In the genomic region with DNA sequence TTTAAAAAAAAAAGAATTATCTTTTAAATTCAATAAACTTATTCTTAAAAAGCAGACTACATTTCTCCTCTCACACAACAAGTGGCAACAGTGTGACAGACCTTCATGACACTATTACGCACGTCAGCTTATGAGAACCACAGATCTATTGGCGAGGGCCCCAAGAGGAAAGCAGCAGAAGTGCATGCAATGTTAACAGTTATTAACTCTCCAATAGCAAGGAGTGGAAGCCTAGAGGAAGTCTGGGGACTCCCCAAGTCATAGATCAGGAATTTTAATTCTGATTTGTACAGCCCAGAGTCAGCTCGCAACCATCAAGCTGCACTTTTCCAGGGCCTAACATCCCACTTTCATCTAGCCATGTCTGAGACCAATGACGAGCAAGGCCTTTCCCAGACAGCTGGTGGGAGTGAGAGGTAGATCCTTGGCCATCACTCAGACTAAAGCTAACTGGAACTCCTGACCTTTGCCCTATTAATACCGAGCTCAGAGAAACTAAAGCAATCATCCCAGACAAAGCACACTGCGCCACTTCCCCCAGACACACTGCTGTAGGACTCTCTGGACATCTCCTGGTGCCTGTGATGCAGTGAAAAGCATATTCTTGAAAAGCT, we compare ENCODE assay signal across 15 mouse cellular contexts. TPM values are rescaled to one million over a fixed set of nuclear protein-coding genes. Genes with fewer than 3 reads are reported as not detected.
A peak's percentile ranks its signal among the peaks of the same experiment; 100 is the strongest.
DNase-seq lines count a peak whose midpoint lies in the region; ATAC-seq and TF ChIP-seq lines count a peak whose summit lies in the region.
"Had no signal": no experiment of that assay in that cellular context is flagged by ENCODE, and none has a peak within 500 bp of the region (broad histone marks: within the 10 kb centered on the region; RNA-seq: fewer than 3 reads in every experiment).

No protein-coding gene starts in this region.

- no peak overlapping the region for H3K9ac ChIP-seq in hindbrain, postnatal 0 days (replicated peaks; ENCODE audit: low read length)
- no peak overlapping the region for H3K9ac ChIP-seq in hindbrain, embryonic 13.5 days
- H3K9ac ChIP-seq in midbrain, embryonic 13.5 days (replicated peaks), result no peak overlapping the region
- no peak overlapping the region for H3K9ac ChIP-seq in hindbrain, embryonic 16.5 days (ENCODE audit: low read depth, low read length)
- H3K9ac ChIP-seq: liver, embryonic 13.5 days had no signal

- peak; percentile 41 for TF ChIP-seq CTCF in hindbrain, postnatal 0 days (IDR thresholded peaks at IDR 0.05; ENCODE audit: low read depth)

- H3K27me3 ChIP-seq in hindbrain, postnatal 0 days (ENCODE audit: insufficient read depth, low read length), result no peaks in the 10 kb centered on the region
- H3K27me3 ChIP-seq in hindbrain, embryonic 13.5 days, result no peaks in the 10 kb centered on the region
- H3K27me3 ChIP-seq in midbrain, embryonic 10.5 days (ENCODE audit: low read depth, poor library complexity, severe bottlenecking), result no peaks in the 10 kb centered on the region
- H3K27me3 ChIP-seq in midbrain, embryonic 13.5 days, result no peaks in the 10 kb centered on the region
- no peaks in the 10 kb centered on the region for H3K27me3 ChIP-seq in hindbrain, embryonic 16.5 days (replicated peaks; ENCODE audit: control insufficient read depth, insufficient read depth, low read length)
- H3K27me3 ChIP-seq: liver, embryonic 13.5 days; Patski had no signal

- no peak for DNase-seq in hindbrain, postnatal 0 days (ENCODE audit: low spot score)
- DNase-seq in midbrain, embryonic 10.5 days (ENCODE audit: low spot score), result no peak
- DNase-seq in right cerebral cortex, adult 18-20 months, result no peak
- DNase-seq: adrenal gland, postnatal 25 days; cerebellum, adult 18-20 months; gastrocnemius, postnatal 36 days; heart, postnatal 36 days; liver, embryonic 13.5 days had no signal

- H3K4me3 ChIP-seq in hindbrain, postnatal 0 days (ENCODE audit: low read length), result no peak overlapping the region
- H3K4me3 ChIP-seq in hindbrain, embryonic 13.5 days, result no peak overlapping the region
- H3K4me3 ChIP-seq in midbrain, embryonic 10.5 days, result no peak overlapping the region
- no peak overlapping the region for H3K4me3 ChIP-seq in midbrain, embryonic 13.5 days (replicated peaks)
- H3K4me3 ChIP-seq in brown adipose tissue, adult 24 weeks (ENCODE audit: insufficient read depth, low read depth, low read length), result no peak overlapping the region
- no peak overlapping the region for H3K4me3 ChIP-seq in hindbrain, embryonic 16.5 days (ENCODE audit: low read length)
- H3K4me3 ChIP-seq: embryonic facial prominence, embryonic 10.5 days; liver, embryonic 13.5 days had no signal

- H3K9me3 ChIP-seq in hindbrain, postnatal 0 days (ENCODE audit: low read length), result no peaks in the 10 kb centered on the region
- no peaks in the 10 kb centered on the region for H3K9me3 ChIP-seq in hindbrain, embryonic 13.5 days
- H3K9me3 ChIP-seq in midbrain, embryonic 10.5 days (replicated peaks), result no peaks in the 10 kb centered on the region
- no peaks in the 10 kb centered on the region for H3K9me3 ChIP-seq in midbrain, embryonic 13.5 days
- no peaks in the 10 kb centered on the region for H3K9me3 ChIP-seq in hindbrain, embryonic 16.5 days (ENCODE audit: control insufficient read depth, low read length)
- H3K9me3 ChIP-seq: embryonic facial prominence, embryonic 10.5 days; liver, embryonic 13.5 days had no signal

- H3K4me2 ChIP-seq in hindbrain, postnatal 0 days (ENCODE audit: low read depth, low read length), result no peak overlapping the region
- no peak overlapping the region for H3K4me2 ChIP-seq in hindbrain, embryonic 13.5 days
- H3K4me2 ChIP-seq in midbrain, embryonic 13.5 days (replicated peaks), result no peak overlapping the region
- no peak overlapping the region for H3K4me2 ChIP-seq in hindbrain, embryonic 16.5 days (ENCODE audit: low read length)
- H3K4me2 ChIP-seq: liver, embryonic 13.5 days had no signal

- no peaks in the 10 kb centered on the region for H3K36me3 ChIP-seq in hindbrain, postnatal 0 days (ENCODE audit: insufficient read depth, low read length)
- H3K36me3 ChIP-seq in hindbrain, embryonic 13.5 days, result no peaks in the 10 kb centered on the region
- no peaks in the 10 kb centered on the region for H3K36me3 ChIP-seq in midbrain, embryonic 10.5 days
- H3K36me3 ChIP-seq in midbrain, embryonic 13.5 days, result no peaks in the 10 kb centered on the region
- no peaks in the 10 kb centered on the region for H3K36me3 ChIP-seq in hindbrain, embryonic 16.5 days (ENCODE audit: control insufficient read depth, insufficient read depth, low read length)
- H3K36me3 ChIP-seq: embryonic facial prominence, embryonic 10.5 days had no signal

- no peak for ATAC-seq in hindbrain, postnatal 0 days
- ATAC-seq in hindbrain, embryonic 13.5 days (ENCODE audit: low FRiP score), result no peak
- no peak for ATAC-seq in midbrain, embryonic 13.5 days
- ATAC-seq in megakaryocyte progenitor cell, adult 5-6 weeks (replicated peaks; ENCODE audit: poor library complexity), result peak; percentile 45
- no peak for ATAC-seq in hindbrain, embryonic 16.5 days
- ATAC-seq: Patski had no signal

- WGBS in hindbrain, postnatal 0 days, result 66% methylated on average over 7 of the region's 7 CpGs
- WGBS in hindbrain, embryonic 13.5 days, result 69% methylated on average over 7 of the region's 7 CpGs
- WGBS in midbrain, embryonic 10.5 days, result 52% methylated on average over 7 of the region's 7 CpGs
- WGBS in midbrain, embryonic 13.5 days, result 52% methylated on average over 7 of the region's 7 CpGs
- WGBS in hindbrain, embryonic 16.5 days, result 71% methylated on average over 7 of the region's 7 CpGs

- no peak overlapping the region for H3K27ac ChIP-seq in hindbrain, postnatal 0 days
- no peak overlapping the region for H3K27ac ChIP-seq in hindbrain, embryonic 13.5 days
- 0 out of 2 replicates have a peak overlapping the region, but pooled peaks have one; percentile 34 for H3K27ac ChIP-seq in midbrain, embryonic 10.5 days (replicated peaks)
- H3K27ac ChIP-seq in midbrain, embryonic 13.5 days, result no peak overlapping the region
- 0 out of 2 replicates have a peak overlapping the region, but pooled peaks have one; percentile 21 for H3K27ac ChIP-seq in brown adipose tissue, adult 24 weeks (replicated peaks; ENCODE audit: low read depth, low read length)
- H3K27ac ChIP-seq in hindbrain, embryonic 16.5 days (ENCODE audit: low read depth, low read length), result no peak overlapping the region
- H3K27ac ChIP-seq: embryonic facial prominence, embryonic 10.5 days had no signal

- 0 out of 2 replicates have a peak, but pooled peaks cover 12% of the 10 kb centered on the region for H3K4me1 ChIP-seq in hindbrain, postnatal 0 days (ENCODE audit: insufficient read depth, low read length)
- H3K4me1 ChIP-seq in hindbrain, embryonic 13.5 days (replicated peaks), result peaks cover 27% of the 10 kb centered on the region
- H3K4me1 ChIP-seq in midbrain, embryonic 10.5 days, result peaks cover 33% of the 10 kb centered on the region
- H3K4me1 ChIP-seq in midbrain, embryonic 13.5 days (replicated peaks), result peaks cover 22% of the 10 kb centered on the region
- H3K4me1 ChIP-seq in brown adipose tissue, adult 24 weeks (ENCODE audit: control insufficient read depth, insufficient read depth, insufficient read length, low read length), result peaks cover 28% of the 10 kb centered on the region
- H3K4me1 ChIP-seq in hindbrain, embryonic 16.5 days (ENCODE audit: control insufficient read depth, insufficient read depth, low read depth, low read length), result peaks cover 10% of the 10 kb centered on the region

RNA-seq across cellular contexts. Expression of a gene that starts 6.3 kb away (rescaled TPM):
- total RNA-seq in hindbrain, postnatal 0 days (2014; rRNA removed), result 18.9 and 19.3 TPM in 2 replicates
- polyA plus RNA-seq in hindbrain, postnatal 0 days (2015; fragmentation: Nextera tagmentation; extraction: Ambion mirVana), result 19.1 and 19.4 TPM in 2 replicates
- polyA plus RNA-seq in hindbrain, embryonic 13.5 days (2015; fragmentation: Nextera tagmentation; extraction: Ambion mirVana), result 18.6 and 20.5 TPM in 2 replicates
- 16.0 and 21.1 TPM in 2 replicates for polyA plus RNA-seq in midbrain, embryonic 10.5 days (2016; fragmentation: Nextera tagmentation; extraction: Ambion mirVana)
- 19.0 and 22.2 TPM in 2 replicates for polyA plus RNA-seq in midbrain, embryonic 13.5 days (2015; fragmentation: Nextera tagmentation; extraction: Ambion mirVana)
- 9.1 and 10.5 TPM in 2 replicates for polyA plus RNA-seq in brown adipose tissue, adult 24 weeks (2012; ENCODE audit: insufficient read depth, insufficient read length, missing spikeins)
- 33.5 and 37.9 TPM in 2 replicates for total RNA-seq in megakaryocyte progenitor cell, adult 5-6 weeks (2015)
- total RNA-seq in megakaryocyte progenitor cell, adult 5-6 weeks (2017), result 14.4 and 15.1 TPM in 2 replicates
- 16.5 and 22.1 TPM in 2 replicates for polyA plus RNA-seq in hindbrain, embryonic 16.5 days (2015; fragmentation: Nextera tagmentation; extraction: Ambion mirVana)

Comparison
In these comparisons a context has a peak if more than half of its experiments do, and no peak if none do; other contexts are left out.
1. H3K27ac ChIP-seq: peak in midbrain, embryonic 10.5 days (single experiment) and brown adipose tissue, adult 24 weeks (single experiment); none in hindbrain, postnatal 0 days (single experiment), hindbrain, embryonic 13.5 days (single experiment), midbrain, embryonic 13.5 days (single experiment) and hindbrain, embryonic 16.5 days (single experiment).